Mouse (Mus musculus) lung, embryonic 16.5 days (tissue): ENCODE results near the gene Chrm1. TPM values are rescaled to one million over a fixed set of nuclear protein-coding genes. Genes with fewer than 3 reads are reported as not detected.

Experiments
- ATAC-seq: fragments of 200-750 bp; cut with Nextera tagmentation; 2 replicates; pipeline ENCODE4 v1.8.0; 2017; ENCODE audit warnings: low read depth, mild to moderate bottlenecking, moderate library complexity
- H3K27ac ChIP-seq: fragments of 300-500 bp; sonication (generic); 2 replicates; pipeline ENCODE4 v1.5.1; 2014; ENCODE audit warnings: mild to moderate bottlenecking, control low read depth, low read length
- H3K27me3 ChIP-seq: fragments of 300-500 bp; sonication (generic); 2 replicates; pipeline ENCODE4 v1.6.1; 2014; ENCODE audit warnings: low read depth, low read length, mixed read lengths; ENCODE audit not compliant: control insufficient read depth, insufficient read depth
- H3K36me3 ChIP-seq: fragments of 300-500 bp; sonication (generic); 2 replicates; pipeline ENCODE4 v1.6.1; 2014; ENCODE audit warnings: low read length; ENCODE audit not compliant: control insufficient read depth, insufficient read depth
- H3K4me1 ChIP-seq: fragments of 300-500 bp; sonication (generic); replicated peaks from 2 replicates; pipeline ENCODE4 v1.6.1; 2014; ENCODE audit warnings: low read length, mixed read lengths; ENCODE audit not compliant: control insufficient read depth, insufficient read depth
- H3K4me2 ChIP-seq: fragments of 300-500 bp; sonication (generic); 2 replicates; pipeline ENCODE4 v1.6.1; 2014; ENCODE audit warnings: low read depth, low read length, control low read depth
- H3K4me3 ChIP-seq: fragments of 300-500 bp; sonication (generic); 2 replicates; pipeline ENCODE4 v1.5.1; 2014; ENCODE audit warnings: mild to moderate bottlenecking, low read length, control low read depth
- H3K9ac ChIP-seq: fragments of 300-500 bp; sonication (generic); 2 replicates; pipeline ENCODE4 v1.6.1; 2014; ENCODE audit warnings: low read length, control low read depth
- H3K9me3 ChIP-seq: fragments of 300-500 bp; sonication (generic); 2 replicates; pipeline ENCODE4 v1.6.1; 2016; ENCODE audit warnings: low read length; ENCODE audit not compliant: control insufficient read depth
- WGBS: fragments of 180-500 bp; shearing (Covaris S2); extraction: QIAGEN DNeasy Blood & Tissue Kit; methylation state at CpG from one replicate; pipeline ENCODE4 v1.1.7; 2014; 5-methylcytosine and 5-hydroxymethylcytosine counted together
- polyA plus RNA-seq: library from polyadenylated mRNA; unstranded; fragments of >200 nt; fragmentation: Nextera tagmentation; extraction: Ambion mirVana; gene quantifications from 2 replicates; pipeline ENCODE4 v1.2.1, GENCODE M21; 2015

Chrm1 gene
- polyA plus RNA-seq, 1 experiment from 2014 or later = 0.21 TPM

DNA sequence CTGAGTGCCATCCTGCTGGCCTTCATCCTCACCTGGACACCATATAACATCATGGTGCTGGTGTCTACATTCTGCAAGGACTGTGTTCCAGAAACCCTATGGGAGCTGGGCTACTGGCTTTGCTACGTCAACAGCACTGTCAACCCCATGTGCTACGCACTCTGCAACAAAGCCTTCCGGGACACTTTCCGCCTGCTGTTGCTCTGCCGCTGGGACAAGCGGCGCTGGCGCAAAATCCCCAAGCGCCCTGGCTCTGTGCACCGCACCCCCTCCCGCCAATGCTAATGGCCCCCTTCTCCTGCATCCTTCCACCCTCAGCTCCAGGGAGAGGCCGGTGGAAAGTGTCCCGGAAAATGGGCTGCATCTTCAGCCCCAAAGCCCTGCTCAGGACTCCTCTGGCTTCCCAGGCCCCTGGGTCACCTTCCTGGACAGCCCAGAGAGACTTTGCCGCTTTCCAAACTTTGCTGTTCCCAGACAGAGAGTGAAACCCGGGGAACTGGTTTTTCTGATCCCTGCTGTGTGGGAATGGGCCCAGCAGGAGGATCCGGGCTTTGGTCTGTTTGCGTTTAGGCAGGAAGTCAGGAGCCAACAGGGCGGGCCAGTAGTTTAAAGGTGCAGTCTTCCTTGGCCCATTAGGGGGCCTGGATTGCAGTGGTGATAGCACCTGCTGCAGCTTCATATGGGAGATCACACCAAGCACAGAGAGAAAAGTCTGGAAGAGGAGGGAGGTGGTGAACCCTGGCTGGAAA, 15.6 kb downstream of the Chrm1 start:
- H3K27ac ChIP-seq = peak overlapping the region; percentile 91

DNA sequence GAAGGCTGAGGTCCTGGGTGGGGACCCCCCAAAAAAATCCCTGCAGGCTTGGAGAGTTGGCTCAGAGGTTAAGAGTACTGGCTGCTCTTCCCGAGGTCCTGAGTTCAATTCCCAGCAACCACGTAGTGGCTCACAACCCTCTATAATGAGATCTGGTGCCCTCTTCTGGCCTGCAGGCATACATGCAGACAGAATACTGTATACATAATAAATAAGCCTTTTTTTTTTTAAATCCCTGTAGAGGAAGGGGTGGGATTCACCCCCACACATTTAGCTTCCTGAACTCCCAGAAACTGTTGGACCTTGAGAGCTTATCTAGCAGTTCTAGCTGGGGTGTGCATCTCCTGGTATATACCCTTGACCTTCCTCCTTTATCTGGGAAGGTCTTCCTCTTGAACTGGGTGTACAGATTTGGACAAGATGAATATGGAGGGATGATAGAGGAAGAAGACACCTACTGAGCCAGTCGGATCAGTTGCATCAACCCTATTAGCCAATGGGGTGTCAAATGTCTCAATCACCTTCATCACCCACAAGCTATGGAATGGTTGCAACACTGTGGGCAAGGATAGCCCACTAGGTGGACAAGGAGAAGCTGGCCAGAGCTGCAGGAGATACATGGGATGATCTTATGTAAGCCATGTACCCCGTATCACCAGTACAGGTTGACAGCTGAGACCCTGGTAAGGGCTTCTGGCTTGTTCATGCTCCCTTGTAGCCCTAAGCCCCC, 18.2 kb downstream of the Chrm1 start:
- H3K9me3 ChIP-seq = no peaks in the 10 kb centered on the region
- H3K36me3 ChIP-seq = no peaks in the 10 kb centered on the region
- no peak overlapping the region for H3K9ac ChIP-seq
- no peak overlapping the region for H3K27ac ChIP-seq
- 82% methylated on average over 4 of the region's 4 CpGs for WGBS
- H3K27me3 ChIP-seq = no peaks in the 10 kb centered on the region
- H3K4me1 ChIP-seq = peaks cover 11% of the 10 kb centered on the region
- ATAC-seq = no peak
- H3K4me2 ChIP-seq = no peak overlapping the region
- no peak overlapping the region for H3K4me3 ChIP-seq

More for the DNA sequence above, 15.6 kb downstream of the Chrm1 start:
- peak overlapping the region; percentile 20 for H3K4me3 ChIP-seq
- peaks cover 11% of the 10 kb centered on the region for H3K4me1 ChIP-seq
- WGBS = 23% methylated on average over 17 of the region's 18 CpGs
- H3K9ac ChIP-seq = peak overlapping the region; percentile 65
- H3K36me3 ChIP-seq = no peaks in the 10 kb centered on the region
- H3K9me3 ChIP-seq = no peaks in the 10 kb centered on the region
- peak overlapping the region; percentile 48 for H3K4me2 ChIP-seq
- H3K27me3 ChIP-seq = no peaks in the 10 kb centered on the region
- ATAC-seq = peak; percentile 78

GRCm38 (mm10) chr19:8682996-8683395, 19.4 kb downstream of the Chrm1 start:
- peaks cover 11% of the 10 kb centered on the region for H3K4me1 ChIP-seq
- H3K4me3 ChIP-seq = no peak overlapping the region
- H3K27ac ChIP-seq = no peak overlapping the region
- peak; percentile 56 for ATAC-seq
- no peaks in the 10 kb centered on the region for H3K9me3 ChIP-seq
- no peaks in the 10 kb centered on the region for H3K27me3 ChIP-seq
- 0% methylated on average over 3 of the region's 3 CpGs for WGBS
- no peak overlapping the region for H3K9ac ChIP-seq
- H3K4me2 ChIP-seq = no peak overlapping the region
- H3K36me3 ChIP-seq = no peaks in the 10 kb centered on the region

- no peak for ATAC-seq
- no peak overlapping the region for H3K9ac ChIP-seq
- WGBS = 61% methylated on average over 2 of the region's 2 CpGs
These were observed 20.0 kb downstream of the Chrm1 start for GRCm38 (mm10) chr19:8683627-8684026.

GRCm38 (mm10) chr19:8691871-8692539, 28.4 kb downstream of the Chrm1 start:
- Histone ChIP-seq H3K4me3 (no peak overlapping the region), H3K27ac (no peak overlapping the region), H3K4me2 (no peak overlapping the region), H3K9ac (no peak overlapping the region), H3K27me3 (no peaks in the 10 kb centered on the region), H3K36me3 (no peaks in the 10 kb centered on the region), H3K4me1 (no peaks in the 10 kb centered on the region), H3K9me3 (no peaks in the 10 kb centered on the region)
- ATAC-seq = no peak
- WGBS = 50% methylated on average over 9 of the region's 9 CpGs

More at GRCm38 (mm10) chr19:8683627-8684026, 20.0 kb downstream of the Chrm1 start:
- Histone ChIP-seq H3K4me3 (no peak overlapping the region), H3K9me3 (no peaks in the 10 kb centered on the region), H3K36me3 (no peaks in the 10 kb centered on the region), H3K27ac (no peak overlapping the region), H3K27me3 (no peaks in the 10 kb centered on the region), H3K4me2 (no peak overlapping the region), H3K4me1 (peaks cover 11% of the 10 kb centered on the region)

- no peaks in the 10 kb centered on the region for H3K27me3 ChIP-seq
- WGBS = 74% methylated on average over 5 of the region's 5 CpGs
- H3K27ac ChIP-seq = no peak overlapping the region
- no peaks in the 10 kb centered on the region for H3K36me3 ChIP-seq
- no peak overlapping the region for H3K4me3 ChIP-seq
- no peaks in the 10 kb centered on the region for H3K9me3 ChIP-seq
- ATAC-seq = no peak
- H3K4me2 ChIP-seq = no peak overlapping the region
- no peak overlapping the region for H3K9ac ChIP-seq
- H3K4me1 ChIP-seq = no peaks in the 10 kb centered on the region
These were observed 29.2 kb downstream of the Chrm1 start for GRCm38 (mm10) chr19:8692740-8693139.

- H3K9ac ChIP-seq = no peak overlapping the region
- H3K36me3 ChIP-seq = no peaks in the 10 kb centered on the region
- WGBS = 48% methylated on average over 6 of the region's 6 CpGs
- ATAC-seq = no peak
- H3K27me3 ChIP-seq = no peaks in the 10 kb centered on the region
- no peaks in the 10 kb centered on the region for H3K4me1 ChIP-seq
- no peak overlapping the region for H3K4me2 ChIP-seq
- H3K9me3 ChIP-seq = no peaks in the 10 kb centered on the region
- no peak overlapping the region for H3K4me3 ChIP-seq
- no peak overlapping the region for H3K27ac ChIP-seq
These were observed 31.7 kb downstream of the Chrm1 start for GRCm38 (mm10) chr19:8695330-8695729.

GRCm38 (mm10) chr19:8699652-8700051, 36.1 kb downstream of the Chrm1 start:
- 75% methylated on average over 9 of the region's 9 CpGs for WGBS
- ATAC-seq = no peak
- H3K4me1 ChIP-seq = no peaks in the 10 kb centered on the region
- H3K27me3 ChIP-seq = no peaks in the 10 kb centered on the region
- no peak overlapping the region for H3K9ac ChIP-seq
- no peak overlapping the region for H3K4me3 ChIP-seq
- no peaks in the 10 kb centered on the region for H3K9me3 ChIP-seq
- no peak overlapping the region for H3K4me2 ChIP-seq
- H3K27ac ChIP-seq = no peak overlapping the region
- H3K36me3 ChIP-seq = no peaks in the 10 kb centered on the region

GRCm38 (mm10) chr19:8702458-8702857, 38.9 kb downstream of the Chrm1 start:
- Histone ChIP-seq H3K36me3 (peaks cover 6% of the 10 kb centered on the region), H3K9ac (no peak overlapping the region), H3K27me3 (no peaks in the 10 kb centered on the region), H3K4me1 (no peaks in the 10 kb centered on the region), H3K4me2 (no peak overlapping the region), H3K27ac (no peak overlapping the region), H3K4me3 (no peak overlapping the region), H3K9me3 (no peaks in the 10 kb centered on the region)
- WGBS = 49% methylated on average over 3 of the region's 3 CpGs
- peak; percentile 47; the same call in 1 of the 2 replicates for ATAC-seq
